Mouse (Mus musculus) testis, adult 2 months (tissue): ENCODE measurements around the gene Gm20388. TPM values are rescaled to one million over a fixed set of nuclear protein-coding genes. Genes with fewer than 3 reads are reported as not detected.

Experiments
- H3K27ac ChIP-seq: fragments of 200-500 bp; 2 replicates; pipeline ENCODE4 v1.5.1; 2012; ENCODE audit warnings: low read depth, low read length; ENCODE audit not compliant: control insufficient read depth, insufficient read depth
- H3K27me3 ChIP-seq: fragments of 200-500 bp; 2 replicates; pipeline ENCODE4 v1.6.1; 2012; ENCODE audit warnings: mild to moderate bottlenecking, low read length, moderate library complexity; ENCODE audit not compliant: control insufficient read depth, insufficient read depth
- H3K36me3 ChIP-seq: fragments of 200-500 bp; 2 replicates; pipeline ENCODE4 v1.6.1; 2012; ENCODE audit warnings: mild to moderate bottlenecking, low read length; ENCODE audit not compliant: control insufficient read depth, insufficient read depth
- H3K4me1 ChIP-seq: fragments of 200-500 bp; 2 replicates; pipeline ENCODE4 v1.6.1; 2012; ENCODE audit warnings: low read length; ENCODE audit not compliant: control insufficient read depth, insufficient read depth
- H3K4me3 ChIP-seq: fragments of 200-500 bp; 2 replicates; pipeline ENCODE4 v1.5.1; 2012; ENCODE audit warnings: low read depth, mild to moderate bottlenecking, low read length, moderate library complexity, mixed read lengths; ENCODE audit not compliant: control insufficient read depth
- CTCF ChIP-seq: fragments of 200-500 bp; IDR thresholded peaks from 2 replicates; pipeline ENCODE4 v1.5.1; 2012; ENCODE audit warnings: low read depth, mild to moderate bottlenecking, inconsistent platforms, low read length, moderate library complexity; ENCODE audit not compliant: control insufficient read depth, insufficient read depth, insufficient replicate concordance
- POLR2A ChIP-seq: fragments of 200-500 bp; IDR thresholded peaks from 2 replicates; pipeline ENCODE4 v1.6.1; 2012; ENCODE audit warnings: low read depth, mild to moderate bottlenecking, inconsistent platforms, low read length, moderate library complexity; ENCODE audit not compliant: control insufficient read depth
- polyA plus RNA-seq: library from polyadenylated mRNA; depleted of rRNA; stranded (reverse); fragments of >200 nt; gene quantifications from 2 replicates; pipeline ENCODE4 v1.2.3, GENCODE M21; 2012

Gene Gm20388
- polyA plus RNA-seq, 1 experiment = 5.6 TPM

DNA sequence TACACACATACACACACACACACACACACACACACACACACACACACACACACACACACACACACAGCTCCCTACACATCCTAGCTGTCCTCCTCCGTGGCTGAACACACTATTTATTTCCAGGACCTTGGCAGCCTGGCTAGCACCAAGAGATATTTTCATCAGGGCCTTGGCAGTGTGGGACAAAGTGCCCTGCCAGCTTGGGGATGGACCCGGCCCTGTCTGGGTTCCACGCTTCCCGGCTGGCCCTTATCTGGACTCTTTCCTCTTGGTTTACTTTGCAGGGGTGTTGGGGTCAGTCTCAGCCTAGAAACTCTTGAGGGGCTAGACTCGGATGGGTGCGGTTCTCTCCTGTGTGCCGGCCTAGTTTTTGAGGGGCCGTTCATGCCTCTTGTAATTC lies 89.8 kb downstream of the Gm20388 start:
- Histone ChIP-seq H3K36me3 (no peaks in the 10 kb centered on the region), H3K4me1 (peaks cover 3% of the 10 kb centered on the region), H3K27me3 (no peaks in the 10 kb centered on the region), H3K27ac (no peak overlapping the region), H3K4me3 (no peak overlapping the region)
- TF ChIP-seq POLR2A (no peak), CTCF (no peak)

DNA sequence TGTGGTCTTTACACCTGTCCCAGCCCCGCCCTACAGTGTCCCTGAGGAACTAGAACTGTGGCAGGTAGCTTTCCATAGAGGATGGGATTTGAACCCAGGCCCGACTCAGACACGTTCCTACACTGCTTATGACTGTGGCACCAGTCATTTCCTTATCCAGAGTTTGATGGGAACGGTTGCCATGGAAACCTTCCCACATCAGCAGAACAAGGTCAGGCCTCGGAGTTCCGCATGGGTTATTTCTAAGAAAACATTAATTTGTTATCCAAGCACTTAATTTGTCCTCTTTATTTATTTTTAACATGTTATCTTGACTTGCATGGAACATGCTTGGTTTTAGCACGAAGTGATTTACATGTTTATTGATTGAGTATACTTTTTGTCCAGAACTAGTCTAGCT lies 91.1 kb downstream of the Gm20388 start:
- peaks cover 3% of the 10 kb centered on the region for H3K4me1 ChIP-seq
- TF ChIP-seq POLR2A = no peak
- TF ChIP-seq CTCF = no peak
- H3K27ac ChIP-seq = peak overlapping the region; percentile 15; the same call in 1 of the 2 replicates
- H3K36me3 ChIP-seq = no peaks in the 10 kb centered on the region
- H3K27me3 ChIP-seq = no peaks in the 10 kb centered on the region
- no peak overlapping the region for H3K4me3 ChIP-seq

- TF ChIP-seq CTCF = no peak
- no peak for TF ChIP-seq POLR2A
- peak overlapping the region; percentile 45 for H3K27ac ChIP-seq
- H3K27me3 ChIP-seq = no peaks in the 10 kb centered on the region
- H3K4me1 ChIP-seq = peaks cover 3% of the 10 kb centered on the region
- no peaks in the 10 kb centered on the region for H3K36me3 ChIP-seq
- no peak overlapping the region for H3K4me3 ChIP-seq
Observed at GRCm38 (mm10) chr8:120002348-120002747, 91.7 kb downstream of the Gm20388 start.

GRCm38 (mm10) chr8:120004154-120004702 lies 93.6 kb downstream of the Gm20388 start:
- TF ChIP-seq POLR2A = no peak
- no peak for TF ChIP-seq CTCF
- Histone ChIP-seq H3K4me1 (peaks cover 3% of the 10 kb centered on the region), H3K36me3 (no peaks in the 10 kb centered on the region), H3K27me3 (no peaks in the 10 kb centered on the region), H3K4me3 (no peak overlapping the region), H3K27ac (no peak overlapping the region; the same call in 1 of the 2 replicates)

- no peaks in the 10 kb centered on the region for H3K27me3 ChIP-seq
- H3K4me1 ChIP-seq = peaks cover 3% of the 10 kb centered on the region
- H3K36me3 ChIP-seq = no peaks in the 10 kb centered on the region
- H3K27ac ChIP-seq = no peak overlapping the region; the same call in 1 of the 2 replicates
- no peak overlapping the region for H3K4me3 ChIP-seq
- TF ChIP-seq POLR2A (no peak), CTCF (no peak)
Observed at GRCm38 (mm10) chr8:120004705-120005381, 94.2 kb downstream of the Gm20388 start.

DNA sequence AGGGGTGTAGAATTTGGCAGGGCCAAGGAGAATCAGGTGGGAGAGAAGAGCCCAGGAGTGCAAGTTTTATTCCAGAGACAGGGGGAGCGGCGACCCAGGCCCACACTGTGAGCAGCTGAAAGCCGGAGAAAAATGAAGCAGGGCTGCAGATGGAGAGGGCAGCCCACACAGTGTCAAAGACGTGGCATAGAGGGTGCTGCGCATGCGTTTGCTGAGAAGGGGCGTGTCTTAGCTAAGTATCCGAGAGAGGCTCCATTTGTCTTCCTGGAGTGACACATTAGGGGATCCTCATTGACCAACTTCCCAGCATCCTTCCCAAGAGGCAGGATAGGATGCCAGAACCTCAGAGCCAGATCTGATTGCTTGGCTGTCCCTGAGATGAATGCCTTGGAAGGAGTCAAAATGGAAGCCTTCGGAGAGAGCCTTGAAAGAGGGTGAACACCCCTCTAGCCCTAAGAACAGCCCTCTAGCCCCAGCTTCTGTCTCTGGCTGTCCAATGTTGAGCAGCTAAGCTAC lies 96.1 kb downstream of the Gm20388 start:
- Histone ChIP-seq H3K36me3 (no peaks in the 10 kb centered on the region), H3K4me1 (peaks cover under 1% of the 10 kb centered on the region; the same call in 1 of the 2 replicates), H3K27ac (no peak overlapping the region), H3K27me3 (no peaks in the 10 kb centered on the region), H3K4me3 (no peak overlapping the region)
- no peak for TF ChIP-seq CTCF
- no peak for TF ChIP-seq POLR2A

DNA sequence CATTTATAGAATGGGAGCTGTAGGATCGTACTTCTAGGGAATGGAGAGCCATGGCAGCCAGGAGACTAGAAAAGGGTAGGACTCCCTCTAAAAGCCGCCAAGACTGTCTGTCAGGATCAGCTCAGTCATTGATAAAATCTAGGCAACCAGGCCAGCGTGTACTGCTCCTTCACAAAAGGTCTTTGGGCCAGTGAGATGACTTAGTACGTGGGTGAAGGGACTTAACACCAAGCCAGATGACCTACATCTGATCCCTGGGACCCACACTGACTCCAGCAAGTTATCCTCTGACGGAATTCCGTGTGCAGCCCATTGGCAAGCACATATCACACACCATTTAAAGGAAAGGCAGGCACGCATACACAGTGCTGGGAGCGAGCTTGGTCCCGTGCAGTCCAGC lies 96.5 kb downstream of the Gm20388 start:
- Histone ChIP-seq H3K4me3 (no peak overlapping the region), H3K27ac (no peak overlapping the region), H3K36me3 (no peaks in the 10 kb centered on the region), H3K4me1 (no peaks in the 10 kb centered on the region; the same call in 1 of the 2 replicates), H3K27me3 (no peaks in the 10 kb centered on the region)
- TF ChIP-seq POLR2A = no peak
- TF ChIP-seq CTCF = no peak
